Mouse (Mus musculus) C3H10T1/2 (cell line): Measurements from ENCODE around the gene Pop4. TPM values are rescaled to one million over a fixed set of nuclear protein-coding genes. Genes with fewer than 3 reads are reported as not detected.

Source experiments
- polyA plus RNA-seq, 2 experiments: library from polyadenylated mRNA; unstranded; fragments of >200 nt; fragmentation: generic; extraction: Trizol; gene quantifications; one replicate each; pipeline ENCODE4 v1.2.1; 2012; ENCODE audit warnings: missing spikeins in 2 of 2

The Pop4 gene
- polyA plus RNA-seq = 1 to 10 TPM; 1.5 to 9.2 TPM

DNA sequence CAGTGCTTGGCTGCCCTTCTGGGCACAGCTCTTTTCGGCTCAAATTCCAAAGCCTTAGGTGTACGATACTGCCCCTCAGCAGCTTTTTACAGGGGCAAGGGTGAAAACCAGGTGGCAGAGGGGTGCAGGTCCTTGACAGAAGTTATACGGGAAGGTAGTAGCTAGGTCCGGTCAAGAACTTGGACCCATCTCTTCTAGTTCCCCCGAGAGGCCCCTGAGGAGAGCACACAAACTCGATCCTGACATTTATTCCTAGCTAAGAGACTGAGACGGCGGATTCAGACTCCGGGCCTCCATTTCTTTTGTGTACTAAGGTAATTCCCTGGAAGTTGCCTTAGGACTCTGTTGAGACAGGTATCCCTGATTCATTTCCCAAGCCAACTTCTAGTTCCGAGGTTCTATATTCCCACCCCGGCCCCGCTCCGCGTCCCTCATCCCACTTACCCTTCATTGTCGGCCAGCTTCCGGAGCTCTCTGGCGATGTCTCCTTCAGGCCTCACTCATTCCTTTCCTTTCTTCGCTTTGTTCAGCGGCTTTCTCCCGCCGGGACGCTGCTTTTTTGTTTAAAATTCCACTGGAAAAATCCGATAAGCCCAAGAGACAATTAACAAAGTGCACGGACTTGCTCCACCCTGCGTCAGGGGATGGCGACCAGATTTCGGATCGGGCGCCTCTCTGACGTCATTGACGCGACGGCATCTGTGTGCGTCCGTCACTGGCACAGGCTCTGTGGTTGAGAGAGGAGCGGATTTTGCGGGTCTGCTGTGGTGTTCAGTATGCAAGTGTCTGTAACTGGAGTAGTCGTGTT lies at the start of gene Pop4:
Gene Pop4 (minus strand): TSS at position 721 of the 808 bp plus-strand sequence.

DNA sequence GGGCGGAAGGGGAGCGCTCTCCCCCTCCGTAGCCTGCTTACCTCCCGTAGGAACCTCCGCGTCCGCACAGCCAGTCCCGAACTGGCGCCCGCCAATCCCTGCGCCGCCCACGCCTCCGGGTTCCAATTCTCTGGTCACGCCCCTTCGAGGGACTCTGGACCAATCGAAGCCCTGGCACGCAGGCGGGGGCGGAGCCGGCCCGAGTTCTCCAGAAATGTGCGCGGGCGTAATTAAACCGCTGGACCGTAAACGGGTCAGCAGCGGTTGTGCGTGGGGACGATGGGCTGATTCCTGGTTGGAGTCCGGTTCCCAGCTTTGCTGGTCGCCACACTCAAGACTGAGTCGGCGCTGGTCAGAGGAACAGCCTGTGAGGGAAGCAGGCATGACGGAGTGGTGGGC lies 43.3 kb downstream of the Pop4 start, which contains the start of gene Plekhf1:
Gene Plekhf1 (minus strand): TSS at position 117 of the 399 bp plus-strand sequence.

Other genes starting within 250 kb of the Pop4 start
- 1 to 10 TPM; 1.6 to 9.9 TPM for gene Uri1, start 247.9 kb downstream of the Pop4 start, polyA plus RNA-seq
- gene Ccne1, start 163.9 kb downstream of the Pop4 start, polyA plus RNA-seq = 10 to 100 TPM in 1 of 2 experiments, 1 to 10 TPM in 1; 4.1 to 12.9 TPM
- gene 1600014C10Rik, start 88.2 kb downstream of the Pop4 start, polyA plus RNA-seq = 1 to 10 TPM; 5.0 to 9.0 TPM
- 10 to 100 TPM in 1 of 2 experiments, 1 to 10 TPM in 1; 3.9 to 15.1 TPM for gene Plekhf1, start 43.4 kb downstream of the Pop4 start, polyA plus RNA-seq